Mouse (Mus musculus) olfactory bulb, adult 2 months (tissue): ENCODE measurements around the gene Gm5767.

Experiments
- CTCF ChIP-seq: fragments of 200-500 bp; IDR thresholded peaks from 2 replicates; pipeline ENCODE4 v1.5.1; 2012; ENCODE audit warnings: low read depth, mild to moderate bottlenecking, low read length, moderate library complexity; ENCODE audit not compliant: insufficient read depth
- POLR2A ChIP-seq: fragments of 200-500 bp; IDR thresholded peaks from 2 replicates; pipeline ENCODE4 v1.6.1; 2012; ENCODE audit warnings: mild to moderate bottlenecking, low read depth, low read length, moderate library complexity; ENCODE audit not compliant: insufficient read depth

DNA sequence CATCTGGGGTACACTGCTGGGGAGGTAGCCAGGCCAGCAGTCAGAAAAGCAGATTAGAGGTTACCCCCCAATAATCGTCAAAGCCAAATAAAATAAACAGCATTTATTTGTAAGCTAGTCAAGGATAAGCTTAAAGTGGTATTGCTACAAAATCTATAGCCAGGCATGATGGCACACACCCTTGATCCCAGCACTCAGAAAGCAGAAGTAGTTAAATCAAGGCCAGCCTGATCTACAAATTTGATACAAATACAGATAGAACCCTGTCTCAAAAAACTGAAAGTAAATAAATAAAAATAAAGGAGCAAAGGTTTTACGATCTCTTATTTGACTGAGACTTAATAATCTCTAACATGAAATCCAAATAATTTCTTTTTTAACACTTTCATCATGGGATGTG is 45.2 kb downstream of the Gm5767 start:
- TF ChIP-seq POLR2A = no peak
- no peak for TF ChIP-seq CTCF
